Mouse (Mus musculus) liver, embryonic 13.5 days (tissue): ENCODE data around the gene Mtfp1. TPM values are rescaled to one million over a fixed set of nuclear protein-coding genes. Genes with fewer than 3 reads are reported as not detected.
"Not testable (repeated sequence)": the region's sequence is repeated elsewhere in the genome, so short reads cannot be mapped to it uniquely, and the experiment has no call there.

ENCODE experiments used
- ATAC-seq: fragments of 200-750 bp; cut with Nextera tagmentation; 2 replicates; pipeline ENCODE4 v1.8.0; 2017; ENCODE audit warnings: low read depth, mild to moderate bottlenecking, moderate number of reproducible peaks, moderate library complexity
- DNase-seq: peaks from one replicate; pipeline ENCODE4 v3.0.0; 2022
- H3K27ac ChIP-seq: fragments of 300-500 bp; sonication (generic); 2 replicates; pipeline ENCODE4 v1.5.1; 2015; ENCODE audit warnings: moderate library complexity, mild to moderate bottlenecking, inconsistent platforms
- H3K27me3 ChIP-seq: fragments of 300-500 bp; sonication (generic); 2 replicates; pipeline ENCODE4 v1.6.1; 2015; ENCODE audit warnings: mild to moderate bottlenecking, inconsistent platforms
- H3K36me3 ChIP-seq: fragments of 300-500 bp; sonication (generic); 2 replicates; pipeline ENCODE4 v1.6.1; 2015; ENCODE audit warnings: mild to moderate bottlenecking, inconsistent platforms
- H3K4me1 ChIP-seq: fragments of 300-500 bp; sonication (generic); replicated peaks from 2 replicates; pipeline ENCODE4 v1.6.1; 2015; ENCODE audit warnings: inconsistent platforms
- H3K4me2 ChIP-seq: fragments of 300-500 bp; sonication (generic); 2 replicates; pipeline ENCODE4 v1.6.1; 2015; ENCODE audit warnings: inconsistent platforms, mild to moderate bottlenecking, moderate library complexity
- H3K4me3 ChIP-seq: fragments of 300-500 bp; sonication (generic); replicated peaks from 2 replicates; pipeline ENCODE4 v1.5.1; 2015; ENCODE audit warnings: mild to moderate bottlenecking, inconsistent platforms
- H3K9ac ChIP-seq: fragments of 300-500 bp; sonication (generic); 2 replicates; pipeline ENCODE4 v1.6.1; 2015; ENCODE audit warnings: mild to moderate bottlenecking, inconsistent platforms
- H3K9me3 ChIP-seq: fragments of 300-500 bp; sonication (generic); replicated peaks from 2 replicates; pipeline ENCODE4 v1.6.1; 2016; ENCODE audit warnings: inconsistent platforms
- WGBS: fragments of 180-500 bp; shearing (Covaris S2); methylation state at CpG from one replicate; pipeline ENCODE4 v1.1.7; 2015; ENCODE audit not compliant: insufficient replicate concordance; 5-methylcytosine and 5-hydroxymethylcytosine counted together
- polyA plus RNA-seq: library from polyadenylated mRNA; unstranded; fragments of >200 nt; fragmentation: Nextera tagmentation; extraction: Ambion mirVana; gene quantifications from 2 replicates; pipeline ENCODE4 v1.2.1, GENCODE M21; 2015

The Mtfp1 gene
- polyA plus RNA-seq, result 32.2 and 33.9 TPM in 2 replicates

DNA sequence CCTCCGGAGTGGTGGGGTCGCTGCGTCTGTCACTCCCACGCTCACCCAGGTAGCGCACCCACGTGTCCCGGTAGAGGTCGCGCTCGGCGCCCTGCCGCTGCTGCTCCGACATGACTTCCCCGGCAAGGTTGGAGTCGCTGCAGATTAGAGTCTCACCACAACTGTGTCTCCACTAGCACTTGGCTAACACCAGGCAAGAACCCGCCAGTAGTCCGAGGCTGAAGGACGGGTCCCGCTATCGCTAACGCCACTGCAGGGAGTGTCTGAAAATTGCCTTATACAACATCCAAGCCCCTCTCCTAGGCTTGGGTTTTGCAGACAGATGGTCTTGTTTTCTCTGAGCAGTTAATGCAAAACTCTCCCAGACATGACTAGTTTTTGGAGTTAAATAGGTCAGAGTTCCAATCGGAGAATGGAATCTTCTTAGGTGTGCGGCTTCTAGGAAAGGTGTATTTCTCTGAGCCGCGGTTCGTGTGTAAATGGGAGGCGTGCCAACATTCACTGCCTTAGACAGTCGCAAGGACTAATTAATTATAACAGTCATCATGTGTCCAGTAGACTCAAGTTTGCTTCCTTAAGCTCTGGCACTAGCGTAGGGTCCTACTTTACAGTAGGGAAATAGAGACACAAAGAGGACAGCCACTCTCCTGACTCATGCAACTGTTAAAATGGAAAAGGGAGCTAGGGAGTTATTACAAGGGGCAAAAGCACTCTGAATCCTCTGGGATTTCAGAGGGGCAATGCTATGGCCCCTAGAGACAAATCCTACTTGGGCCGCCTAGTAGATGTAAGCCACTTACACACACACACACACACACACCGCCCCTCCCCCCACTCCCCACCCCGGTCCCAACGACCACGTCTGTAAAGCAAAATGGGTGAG is at the start of gene Mtfp1:
Gene Mtfp1 (minus strand): TSS at position 275 of the 883 bp plus-strand sequence.
- H3K4me2 ChIP-seq, result peak within 1 kb of the TSS; percentile 95
- ATAC-seq (peak; percentile 24), DNase-seq (peak; percentile 55)
- H3K36me3 ChIP-seq, result peaks cover 34% of the 10 kb centered on the region
- H3K4me1 ChIP-seq, result peaks cover 43% of the 10 kb centered on the region
- H3K4me3 ChIP-seq, result peak within 1 kb of the TSS; percentile 73
- peak within 1 kb of the TSS; percentile 82 for H3K9ac ChIP-seq
- 0 out of 2 replicates have a peak, but pooled peaks cover 5% of the 10 kb centered on the region for H3K9me3 ChIP-seq
- H3K27me3 ChIP-seq, result no peaks in the 10 kb centered on the region
- WGBS, result 6% methylated on average over 34 of the region's 34 CpGs
- peak within 1 kb of the TSS; percentile 84 for H3K27ac ChIP-seq

- 83% methylated on average over 21 of the region's 21 CpGs for WGBS
- Histone ChIP-seq H3K9ac (no peak overlapping the region), H3K4me1 (no peaks in the 10 kb centered on the region), H3K27ac (no peak overlapping the region), H3K4me2 (no peak overlapping the region), H3K4me3 (no peak overlapping the region), H3K27me3 (no peaks in the 10 kb centered on the region), H3K36me3 (peaks cover 39% of the 10 kb centered on the region), H3K9me3 (no peaks in the 10 kb centered on the region)
- ATAC-seq (no peak), DNase-seq (no peak)
Measured at GRCm38 (mm10) chr11:4143281-4144062, 48.2 kb upstream of the Mtfp1 start.

DNA sequence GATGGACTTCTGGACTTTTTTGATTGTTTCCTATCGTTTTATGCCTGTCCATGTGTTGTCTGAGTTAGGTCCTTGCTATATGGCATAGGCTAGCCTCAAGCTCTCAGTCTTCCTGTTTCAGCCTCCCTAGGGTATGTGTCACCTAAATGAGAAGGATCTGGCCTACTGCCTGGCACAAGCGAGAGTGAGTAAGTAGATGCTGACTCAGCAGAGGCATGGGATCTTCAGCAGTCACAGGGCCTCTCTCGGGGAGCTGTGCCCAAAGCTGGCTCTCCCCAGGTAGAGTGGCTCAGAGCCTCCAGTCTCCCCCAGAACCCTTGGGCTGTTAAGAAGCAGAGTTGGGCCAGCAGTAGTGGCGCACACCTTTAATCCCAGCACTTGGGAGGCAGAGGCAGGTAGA is 47.1 kb upstream of the Mtfp1 start:
- no peak overlapping the region for H3K9ac ChIP-seq
- peaks cover 43% of the 10 kb centered on the region for H3K36me3 ChIP-seq
- no peak overlapping the region for H3K27ac ChIP-seq
- DNase-seq, result no peak
- H3K27me3 ChIP-seq, result no peaks in the 10 kb centered on the region
- no peak overlapping the region for H3K4me3 ChIP-seq
- H3K4me2 ChIP-seq, result no peak overlapping the region
- no peak for ATAC-seq
- whole genome bisulfite sequencing, result 72% methylated on average over 4 of the region's 4 CpGs
- H3K4me1 ChIP-seq, result no peaks in the 10 kb centered on the region
- no peaks in the 10 kb centered on the region for H3K9me3 ChIP-seq

GRCm38 (mm10) chr11:4141505-4141904 is 46.3 kb upstream of the Mtfp1 start:
- Histone ChIP-seq H3K27me3 (no peaks in the 10 kb centered on the region), H3K9ac (no peak overlapping the region), H3K9me3 (no peaks in the 10 kb centered on the region), H3K4me1 (peaks cover 5% of the 10 kb centered on the region; the same call in 1 of the 2 replicates), H3K36me3 (peaks cover 48% of the 10 kb centered on the region), H3K27ac (no peak overlapping the region), H3K4me3 (no peak overlapping the region), H3K4me2 (no peak overlapping the region)
- ATAC-seq, result no peak
- no peak for DNase-seq

DNA sequence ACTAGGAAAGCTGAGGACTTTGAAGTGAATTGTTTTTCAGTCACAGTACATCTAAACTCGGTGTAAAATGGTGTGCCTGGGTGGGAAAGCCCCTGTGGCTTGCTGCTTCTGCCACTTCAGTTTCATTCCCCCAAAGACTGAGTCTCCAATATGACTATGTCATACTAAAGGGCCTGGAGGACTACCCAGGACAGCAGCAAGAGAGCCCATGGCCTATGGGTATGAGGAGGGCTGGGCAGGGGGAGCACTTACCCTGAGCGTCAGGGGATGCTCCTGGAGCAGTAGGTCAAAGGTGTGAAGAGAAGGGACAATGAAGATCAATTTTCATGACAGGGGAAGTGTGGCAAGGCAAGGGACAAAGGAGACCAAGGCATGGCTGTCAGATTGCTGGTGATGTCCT is 43.7 kb upstream of the Mtfp1 start:
- DNase-seq (no peak), ATAC-seq (no peak)
- Histone ChIP-seq H3K27ac (no peak overlapping the region), H3K4me1 (peaks cover 24% of the 10 kb centered on the region), H3K36me3 (peaks cover 48% of the 10 kb centered on the region), H3K9ac (no peak overlapping the region), H3K9me3 (no peaks in the 10 kb centered on the region), H3K27me3 (no peaks in the 10 kb centered on the region), H3K4me2 (no peak overlapping the region), H3K4me3 (no peak overlapping the region)
- 57% methylated on average over 2 of the region's 2 CpGs for WGBS

DNA sequence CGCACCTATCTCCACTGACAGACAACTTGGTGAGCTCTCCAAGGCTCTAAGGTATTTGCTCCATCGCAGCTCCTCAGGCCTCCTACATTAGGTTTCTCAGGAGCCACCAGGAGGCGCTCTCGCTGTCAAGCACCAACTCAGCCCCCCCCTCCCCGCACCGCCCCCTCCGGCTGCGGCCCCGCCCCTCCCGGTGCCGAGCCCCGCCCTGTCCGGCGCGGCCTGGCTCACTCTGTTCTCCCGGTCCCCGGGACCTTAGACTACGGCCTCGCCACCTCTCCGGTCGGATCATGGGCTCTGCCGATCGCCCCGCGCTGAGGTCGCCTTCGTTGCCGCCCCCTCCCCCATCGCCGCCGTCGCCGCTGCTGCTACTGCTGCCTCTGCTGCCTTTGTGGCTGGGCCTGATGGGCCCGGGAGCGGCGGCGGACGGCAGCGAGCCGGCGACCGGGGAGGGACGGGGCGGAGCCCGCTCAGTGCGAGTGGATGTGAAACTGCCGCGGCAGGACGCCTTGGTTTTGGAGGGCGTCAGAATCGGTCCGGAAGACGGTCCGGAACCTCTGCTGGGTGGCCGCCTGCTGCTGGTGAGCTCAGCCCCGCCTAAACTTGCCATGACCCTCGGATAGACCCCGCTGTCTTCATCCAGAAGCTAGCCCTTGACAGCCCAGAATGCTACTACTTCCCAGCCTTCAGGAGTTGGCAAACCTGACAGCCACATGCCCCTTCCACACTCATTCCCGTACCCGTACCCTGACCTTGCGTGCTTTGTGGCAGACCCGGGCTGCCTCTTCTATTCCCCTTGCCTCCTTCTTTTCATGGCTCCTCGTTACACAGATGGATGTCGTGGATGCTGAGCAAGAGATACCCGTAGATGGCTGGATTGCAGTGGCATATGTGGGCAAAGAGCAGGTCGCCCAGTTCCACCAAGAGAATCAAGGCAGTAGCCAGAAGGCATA is 40.0 kb upstream of the Mtfp1 start, which contains the start of gene Rnf215:
Gene Rnf215 (plus strand): TSS at position 217 of the 950 bp plus-strand sequence.
- peak; percentile 93 for ATAC-seq
- Histone ChIP-seq H3K4me3 (peak within 1 kb of the TSS; percentile 84), H3K9me3 (0 out of 2 replicates have a peak, but pooled peaks cover 5% of the 10 kb centered on the region), H3K9ac (peak within 1 kb of the TSS; percentile 90), H3K36me3 (peaks cover 19% of the 10 kb centered on the region), H3K27ac (peak within 1 kb of the TSS; percentile 78), H3K4me2 (peak within 1 kb of the TSS; percentile 86), H3K27me3 (no peaks in the 10 kb centered on the region), H3K4me1 (peaks cover 39% of the 10 kb centered on the region)
- 3% methylated on average over 65 of the region's 66 CpGs for WGBS
- peak; percentile 80 for DNase-seq

DNA sequence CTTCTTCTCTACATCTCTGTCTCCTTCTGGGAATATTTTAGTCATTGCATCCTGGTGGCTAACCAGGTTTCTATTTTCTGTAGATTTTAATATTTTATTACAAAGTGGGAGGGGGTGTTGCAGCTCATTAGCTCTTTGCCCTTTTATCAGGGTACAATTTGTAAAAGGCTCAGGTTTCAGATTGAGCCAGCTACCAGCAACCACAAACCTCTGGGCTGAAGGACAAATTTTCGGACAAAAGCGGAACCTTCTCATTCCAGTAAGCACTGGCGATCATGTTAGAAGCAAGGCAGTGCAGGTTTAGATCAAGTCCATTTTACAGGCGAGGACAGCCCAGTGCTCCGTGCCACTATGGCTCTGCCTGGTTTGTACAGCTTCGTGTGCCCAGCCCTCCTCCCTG is 39.2 kb upstream of the Mtfp1 start:
- H3K27ac ChIP-seq, result no peak overlapping the region; the same call in 1 of the 2 replicates
- ATAC-seq (no peak), DNase-seq (no peak)
- 51% methylated on average over 6 of the region's 6 CpGs for WGBS
- H3K9ac ChIP-seq, result 0 out of 2 replicates have a peak overlapping the region, but pooled peaks have one; percentile 15
- peak overlapping the region; percentile 84 for H3K4me3 ChIP-seq
- peak overlapping the region; percentile 86 for H3K4me2 ChIP-seq
- peaks cover 11% of the 10 kb centered on the region for H3K36me3 ChIP-seq
- 0 out of 2 replicates have a peak, but pooled peaks cover 5% of the 10 kb centered on the region for H3K9me3 ChIP-seq
- H3K4me1 ChIP-seq, result peaks cover 40% of the 10 kb centered on the region
- H3K27me3 ChIP-seq, result no peaks in the 10 kb centered on the region

DNA sequence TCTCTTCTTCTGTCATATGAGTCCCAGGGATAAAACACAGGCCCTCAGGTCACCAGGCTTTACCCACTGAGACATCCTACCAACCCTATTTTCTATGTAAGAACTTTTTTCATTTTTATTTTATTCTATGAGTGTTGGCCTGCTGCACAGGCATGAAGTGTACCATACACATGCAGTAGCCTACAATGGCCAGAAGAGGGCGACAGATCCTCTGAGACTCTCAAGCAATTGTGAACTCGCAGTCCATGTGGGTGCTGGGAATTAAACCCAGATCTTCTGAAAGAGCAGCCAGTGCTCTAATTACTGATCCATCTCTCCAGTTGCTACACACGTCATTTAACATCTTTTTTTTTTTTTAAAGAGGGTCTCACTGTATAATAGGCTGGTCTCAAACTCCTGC is 38.2 kb upstream of the Mtfp1 start:
- DNase-seq (no peak), ATAC-seq (no peak)
- H3K27me3 ChIP-seq, result no peaks in the 10 kb centered on the region
- whole genome bisulfite sequencing, result 49% methylated on average over 3 of the region's 3 CpGs
- H3K9me3 ChIP-seq, result 0 out of 2 replicates have a peak, but pooled peaks cover 5% of the 10 kb centered on the region
- no peak overlapping the region for H3K4me3 ChIP-seq
- H3K9ac ChIP-seq, result no peak overlapping the region
- H3K36me3 ChIP-seq, result peaks cover 10% of the 10 kb centered on the region; the same call in 1 of the 2 replicates
- H3K4me2 ChIP-seq, result no peak overlapping the region
- H3K27ac ChIP-seq, result no peak overlapping the region
- H3K4me1 ChIP-seq, result peaks cover 43% of the 10 kb centered on the region

DNA sequence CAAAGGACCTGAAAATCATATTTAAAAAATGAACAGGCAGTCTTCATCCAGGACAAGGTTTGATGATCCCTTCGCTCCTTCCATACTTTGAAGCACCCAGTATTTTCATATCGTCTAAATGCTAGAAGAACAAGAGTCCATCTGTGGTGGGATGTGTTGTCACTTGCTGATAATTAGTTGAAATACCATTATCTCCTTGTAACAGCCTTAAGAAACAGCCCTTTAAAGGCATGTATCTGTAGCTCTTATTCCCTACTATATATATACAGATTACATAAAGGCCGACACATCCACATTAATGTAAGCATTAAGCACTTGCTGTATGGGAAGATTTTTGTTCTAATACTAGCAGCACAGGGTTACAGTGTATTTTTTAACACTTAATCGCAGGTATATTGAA is 33.2 kb upstream of the Mtfp1 start:
- peaks cover 30% of the 10 kb centered on the region for H3K4me1 ChIP-seq
- peak; percentile 61 for ATAC-seq
- H3K9me3 ChIP-seq, H3K27ac ChIP-seq, H3K4me2 ChIP-seq, H3K27me3 ChIP-seq, DNase-seq, H3K9ac ChIP-seq, H3K4me3 ChIP-seq, H3K36me3 ChIP-seq: not testable (repeated sequence)
- 42% methylated on average over 4 of the region's 4 CpGs for WGBS

GRCm38 (mm10) chr11:4127059-4127458 is 31.8 kb upstream of the Mtfp1 start:
- 0 out of 2 replicates have a peak, but pooled peaks cover 3% of the 10 kb centered on the region for H3K9me3 ChIP-seq
- H3K27ac ChIP-seq, result no peak overlapping the region
- H3K27me3 ChIP-seq, result no peaks in the 10 kb centered on the region
- H3K4me3 ChIP-seq, result no peak overlapping the region
- H3K9ac ChIP-seq, result no peak overlapping the region
- no peaks in the 10 kb centered on the region for H3K36me3 ChIP-seq
- ATAC-seq, result no peak
- WGBS, result 78% methylated on average over 1 of the region's 1 CpGs
- peaks cover 43% of the 10 kb centered on the region for H3K4me1 ChIP-seq
- no peak overlapping the region for H3K4me2 ChIP-seq
- no peak for DNase-seq
